Mouse (Mus musculus) kidney, embryonic 16.5 days (tissue): ENCODE measurements at regions not wholly inside any gene's neighbourhood (a gene's known extent, or its start where the extent isn't known, plus 50 kb on each side); places are given as distances from the start of the nearest gene placed in this dataset.

Experiments
- ATAC-seq: fragments of 200-750 bp; cut with Nextera tagmentation; 2 replicates; pipeline ENCODE4 v1.8.0; 2017; ENCODE audit warnings: moderate TSS enrichment; ENCODE audit not compliant: low FRiP score, low TSS enrichment
- H3K27ac ChIP-seq: fragments of 300-500 bp; sonication (generic); 2 replicates; pipeline ENCODE4 v1.5.1; 2014; ENCODE audit warnings: low read length
- H3K27me3 ChIP-seq: fragments of 300-500 bp; sonication (generic); 2 replicates; pipeline ENCODE4 v1.6.1; 2014; ENCODE audit warnings: low read length, control low read depth, mixed read lengths; ENCODE audit not compliant: insufficient read depth
- H3K36me3 ChIP-seq: fragments of 300-500 bp; sonication (generic); 2 replicates; pipeline ENCODE4 v1.6.1; 2014; ENCODE audit warnings: low read length, control low read depth, mixed read lengths; ENCODE audit not compliant: insufficient read depth
- H3K4me1 ChIP-seq: fragments of 300-500 bp; sonication (generic); 2 replicates; pipeline ENCODE4 v1.6.1; 2014; ENCODE audit warnings: low read length, control low read depth, mixed read lengths; ENCODE audit not compliant: insufficient read depth
- H3K4me2 ChIP-seq: fragments of 300-500 bp; sonication (generic); replicated peaks from 2 replicates; pipeline ENCODE4 v1.6.1; 2014; ENCODE audit warnings: low read depth, low read length
- H3K4me3 ChIP-seq: fragments of 300-500 bp; sonication (generic); 2 replicates; pipeline ENCODE4 v1.5.1; 2014; ENCODE audit warnings: mild to moderate bottlenecking, low read length
- H3K9ac ChIP-seq: fragments of 300-500 bp; sonication (generic); replicated peaks from 2 replicates; pipeline ENCODE4 v1.6.1; 2014; ENCODE audit warnings: low read length
- H3K9me3 ChIP-seq: fragments of 300-500 bp; sonication (generic); 2 replicates; pipeline ENCODE4 v1.6.1; 2016; ENCODE audit warnings: low read length, control low read depth
- WGBS: fragments of 180-500 bp; shearing (Covaris S2); extraction: QIAGEN DNeasy Blood & Tissue Kit; methylation state at CpG from one replicate; pipeline ENCODE4 v1.1.7; 2014; 5-methylcytosine and 5-hydroxymethylcytosine counted together

GRCm38 (mm10) chr8:92569650-92570049, 104.4 kb upstream of the Irx6 start:
- H3K4me3 ChIP-seq: no peak overlapping the region
- no peak for ATAC-seq
- H3K4me2 ChIP-seq: no peak overlapping the region
- no peaks in the 10 kb centered on the region for H3K36me3 ChIP-seq
- 31% methylated on average over 10 of the region's 10 CpGs for WGBS
- H3K9ac ChIP-seq: no peak overlapping the region
- no peak overlapping the region for H3K27ac ChIP-seq
- H3K27me3 ChIP-seq: no peaks in the 10 kb centered on the region
- no peaks in the 10 kb centered on the region for H3K9me3 ChIP-seq
- H3K4me1 ChIP-seq: 0 out of 2 replicates have a peak, but pooled peaks cover 2% of the 10 kb centered on the region

DNA sequence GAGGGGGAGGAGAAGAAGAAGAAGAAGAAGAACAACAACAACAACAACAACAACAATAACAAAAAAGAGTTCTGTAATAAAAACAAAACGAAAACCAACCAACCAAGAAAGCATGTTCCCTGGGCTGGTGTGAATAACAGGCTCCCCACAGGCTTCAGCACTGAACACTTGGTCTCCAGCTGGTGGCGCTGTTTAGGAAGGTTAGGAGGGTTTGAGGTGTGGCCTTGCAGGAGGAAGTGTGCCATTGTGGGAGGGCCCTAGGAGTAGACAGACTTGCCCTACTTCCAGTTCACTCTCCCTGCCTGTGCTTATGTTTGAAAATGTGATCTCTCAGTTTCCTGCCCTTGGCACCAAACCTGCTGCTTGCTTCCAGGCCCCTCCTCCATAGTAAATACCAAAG, 94.6 kb upstream of the Irx6 start:
- Histone ChIP-seq H3K9me3 (0 out of 2 replicates have a peak, but pooled peaks cover 4% of the 10 kb centered on the region), H3K36me3 (no peaks in the 10 kb centered on the region), H3K27ac (no peak overlapping the region), H3K4me3 (no peak overlapping the region), H3K9ac (no peak overlapping the region), H3K4me2 (no peak overlapping the region), H3K4me1 (no peaks in the 10 kb centered on the region), H3K27me3 (no peaks in the 10 kb centered on the region)
- 77% methylated on average over 2 of the region's 2 CpGs for WGBS
- ATAC-seq: no peak

DNA sequence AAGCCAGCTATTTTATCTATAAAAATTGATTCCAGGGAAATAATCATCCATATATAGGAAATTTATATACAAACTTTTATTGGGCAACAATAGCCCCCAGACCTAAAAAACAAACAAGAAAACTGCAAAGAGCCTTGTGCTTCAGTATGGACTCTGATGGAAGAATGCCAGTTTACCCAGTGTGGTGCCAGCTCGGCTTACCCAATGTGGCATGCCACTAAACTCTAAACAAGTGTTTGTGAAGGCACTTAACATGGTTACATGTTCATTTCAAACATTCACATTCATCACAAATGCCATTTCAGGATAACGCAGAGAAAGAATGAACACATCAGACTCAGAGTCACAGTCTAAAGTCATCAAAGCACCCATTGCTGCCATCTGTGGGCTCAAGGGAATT, 93.0 kb upstream of the Irx6 start:
- H3K36me3 ChIP-seq: no peaks in the 10 kb centered on the region
- no peaks in the 10 kb centered on the region for H3K4me1 ChIP-seq
- H3K27ac ChIP-seq: no peak overlapping the region
- H3K4me2 ChIP-seq: no peak overlapping the region
- WGBS: 94% methylated on average over 2 of the region's 2 CpGs
- H3K4me3 ChIP-seq: no peak overlapping the region
- no peak overlapping the region for H3K9ac ChIP-seq
- ATAC-seq: no peak
- H3K9me3 ChIP-seq: no peaks in the 10 kb centered on the region
- no peaks in the 10 kb centered on the region for H3K27me3 ChIP-seq

- Histone ChIP-seq H3K4me3 (no peak overlapping the region), H3K4me2 (no peak overlapping the region), H3K9ac (no peak overlapping the region), H3K27ac (no peak overlapping the region), H3K27me3 (no peaks in the 10 kb centered on the region), H3K36me3 (no peaks in the 10 kb centered on the region), H3K4me1 (no peaks in the 10 kb centered on the region), H3K9me3 (no peaks in the 10 kb centered on the region)
- WGBS: 87% methylated on average over 3 of the region's 3 CpGs
- ATAC-seq: no peak
Observed at GRCm38 (mm10) chr8:92600766-92601165, 73.3 kb upstream of the Irx6 start.

GRCm38 (mm10) chr8:92602973-92603372, 71.1 kb upstream of the Irx6 start:
- H3K4me3 ChIP-seq: no peak overlapping the region
- WGBS: 61% methylated on average over 7 of the region's 7 CpGs
- H3K9ac ChIP-seq: no peak overlapping the region
- no peaks in the 10 kb centered on the region for H3K9me3 ChIP-seq
- no peak for ATAC-seq
- H3K4me2 ChIP-seq: no peak overlapping the region
- H3K36me3 ChIP-seq: no peaks in the 10 kb centered on the region
- H3K27me3 ChIP-seq: no peaks in the 10 kb centered on the region
- H3K27ac ChIP-seq: no peak overlapping the region
- no peaks in the 10 kb centered on the region for H3K4me1 ChIP-seq

- H3K27ac ChIP-seq: no peak overlapping the region
- no peaks in the 10 kb centered on the region for H3K27me3 ChIP-seq
- H3K9ac ChIP-seq: no peak overlapping the region
- no peaks in the 10 kb centered on the region for H3K4me1 ChIP-seq
- no peak for ATAC-seq
- H3K4me3 ChIP-seq: no peak overlapping the region
- 79% methylated on average over 5 of the region's 5 CpGs for WGBS
- H3K4me2 ChIP-seq: no peak overlapping the region
- no peaks in the 10 kb centered on the region for H3K9me3 ChIP-seq
- no peaks in the 10 kb centered on the region for H3K36me3 ChIP-seq
Observed at GRCm38 (mm10) chr8:92605631-92606030, 68.5 kb upstream of the Irx6 start.

DNA sequence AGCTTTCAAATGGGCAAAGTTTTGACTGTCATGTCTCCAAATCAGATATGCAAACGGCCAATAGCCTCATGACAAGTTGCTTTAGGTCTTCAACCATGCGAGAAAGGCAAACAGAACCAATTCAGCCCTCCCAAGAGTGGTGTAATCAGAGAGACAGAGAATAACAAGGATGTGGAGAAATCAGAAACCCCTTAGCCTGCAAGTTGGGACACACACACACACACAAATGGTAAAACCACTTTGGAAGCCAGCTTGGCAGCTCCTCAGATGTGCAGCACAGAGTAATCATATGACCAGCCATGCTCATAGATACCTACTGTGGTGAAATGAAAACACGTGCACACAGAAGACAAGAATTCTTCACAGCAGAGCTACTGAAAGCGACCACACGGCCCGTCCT, 66.5 kb upstream of the Irx6 start:
- H3K9ac ChIP-seq: no peak overlapping the region
- H3K4me1 ChIP-seq: no peaks in the 10 kb centered on the region
- no peak overlapping the region for H3K4me3 ChIP-seq
- ATAC-seq: no peak
- H3K36me3 ChIP-seq: no peaks in the 10 kb centered on the region
- H3K27ac ChIP-seq: no peak overlapping the region
- no peaks in the 10 kb centered on the region for H3K27me3 ChIP-seq
- no peak overlapping the region for H3K4me2 ChIP-seq
- 66% methylated on average over 6 of the region's 6 CpGs for WGBS
- H3K9me3 ChIP-seq: no peaks in the 10 kb centered on the region

DNA sequence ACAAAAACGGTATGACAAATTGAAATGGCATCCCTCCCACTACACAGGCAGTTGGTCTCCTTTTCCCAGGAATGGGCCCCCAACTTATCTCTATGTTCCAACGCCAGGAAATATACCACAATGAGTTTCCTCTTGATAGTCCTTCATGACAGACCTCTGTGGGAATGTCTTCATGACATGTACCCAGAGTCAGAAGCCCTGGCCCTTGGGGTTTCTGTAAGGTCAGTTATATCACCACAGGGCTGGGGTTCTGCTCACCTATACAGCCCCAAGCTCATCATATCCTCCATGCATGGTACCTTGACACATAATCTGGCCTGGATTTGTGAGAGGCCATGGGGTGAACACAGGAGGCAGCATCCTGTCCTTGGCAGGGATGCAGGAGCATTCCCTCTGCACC, 64.2 kb upstream of the Irx6 start:
- Histone ChIP-seq H3K27ac (no peak overlapping the region), H3K9me3 (no peaks in the 10 kb centered on the region), H3K4me1 (no peaks in the 10 kb centered on the region), H3K27me3 (no peaks in the 10 kb centered on the region), H3K4me3 (no peak overlapping the region), H3K9ac (no peak overlapping the region), H3K4me2 (no peak overlapping the region), H3K36me3 (no peaks in the 10 kb centered on the region)
- 56% methylated on average over 2 of the region's 2 CpGs for WGBS
- ATAC-seq: no peak

DNA sequence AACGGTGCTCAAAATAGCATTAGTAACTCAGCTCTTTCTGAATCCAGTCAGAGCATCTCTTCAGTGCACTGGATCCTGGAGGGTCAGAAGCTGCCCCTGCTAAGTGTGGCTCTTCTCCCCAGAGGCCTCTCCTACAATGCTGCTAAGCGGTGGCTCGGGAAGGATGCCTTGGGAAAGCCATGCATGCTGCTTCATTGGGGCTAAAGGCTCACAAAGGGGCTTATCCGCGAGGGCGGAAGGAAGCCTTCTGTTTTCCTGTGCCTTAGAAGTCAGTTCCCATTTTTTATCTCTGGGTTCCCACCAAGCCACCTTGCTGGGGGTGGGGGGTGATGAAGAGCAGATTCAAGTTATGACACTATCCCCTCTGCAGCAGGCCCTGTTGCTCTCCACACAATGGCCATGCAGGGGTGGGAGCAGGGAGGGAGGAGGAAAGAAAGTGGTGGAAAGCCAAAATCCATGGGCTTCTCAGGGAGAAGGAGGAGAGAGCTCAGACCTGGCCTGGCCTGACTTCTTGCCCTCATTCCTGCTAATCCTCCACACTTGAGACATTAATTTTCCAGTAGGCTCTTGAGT, 63.5 kb upstream of the Irx6 start:
- no peak for ATAC-seq

DNA sequence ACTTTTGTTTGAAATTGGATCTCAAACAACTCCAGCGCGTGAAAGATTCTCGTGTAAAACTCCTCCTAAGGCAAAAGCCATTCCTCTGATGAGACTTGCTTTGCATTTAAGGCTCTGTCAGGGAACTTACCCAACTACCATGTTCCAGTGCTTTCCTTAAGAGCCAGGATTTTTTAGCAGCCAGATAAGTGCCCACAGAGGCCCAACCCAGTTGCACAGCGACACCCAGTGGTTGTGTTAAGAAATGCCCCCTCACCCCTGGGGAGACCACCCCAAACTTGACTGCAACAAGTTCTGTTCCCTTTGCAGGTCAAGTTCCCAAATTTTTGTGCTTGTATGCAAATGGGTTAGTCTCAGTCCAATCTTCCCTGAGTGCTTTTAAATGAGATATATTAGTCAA, 60.6 kb upstream of the Irx6 start:
- H3K9me3 ChIP-seq: no peaks in the 10 kb centered on the region
- H3K36me3 ChIP-seq: no peaks in the 10 kb centered on the region
- H3K4me3 ChIP-seq: no peak overlapping the region
- WGBS: 18% methylated on average over 4 of the region's 4 CpGs
- H3K27ac ChIP-seq: no peak overlapping the region
- no peak for ATAC-seq
- no peaks in the 10 kb centered on the region for H3K27me3 ChIP-seq
- no peak overlapping the region for H3K4me2 ChIP-seq
- no peaks in the 10 kb centered on the region for H3K4me1 ChIP-seq
- no peak overlapping the region for H3K9ac ChIP-seq

More for the DNA sequence above, 63.5 kb upstream of the Irx6 start:
- H3K27me3 ChIP-seq: no peaks in the 10 kb centered on the region
- no peaks in the 10 kb centered on the region for H3K4me1 ChIP-seq
- WGBS: 76% methylated on average over 6 of the region's 6 CpGs
- H3K4me3 ChIP-seq: no peak overlapping the region
- no peaks in the 10 kb centered on the region for H3K9me3 ChIP-seq
- H3K36me3 ChIP-seq: no peaks in the 10 kb centered on the region
- H3K27ac ChIP-seq: no peak overlapping the region
- H3K9ac ChIP-seq: no peak overlapping the region
- no peak overlapping the region for H3K4me2 ChIP-seq
